Mouse (Mus musculus) thymus, postnatal 25 days (tissue): ENCODE results near the gene Slc26a6.

Experiments used
- DNase-seq: peaks from one replicate; pipeline ENCODE4 v3.0.0; 2022

Slc26a6 gene

DNA sequence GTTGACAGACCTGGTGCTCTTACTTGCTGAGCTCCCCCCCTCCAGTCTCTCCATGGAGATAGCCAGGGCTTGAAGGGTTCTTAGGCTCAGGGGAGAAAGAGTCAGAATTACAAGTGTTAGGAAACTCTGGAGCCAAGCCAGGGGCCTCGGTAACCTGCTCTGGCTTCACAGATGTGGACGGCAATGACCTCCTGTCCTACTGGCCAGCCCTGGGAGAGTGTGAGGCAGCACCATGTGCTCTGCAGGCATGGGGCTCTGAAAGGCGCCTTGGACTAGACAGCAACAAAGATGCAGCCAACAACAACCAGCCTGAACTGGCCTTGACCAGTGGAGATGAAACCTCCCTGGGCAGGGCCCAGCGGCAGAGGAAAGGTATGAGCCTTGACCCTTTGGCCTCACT is 5.7 kb upstream of the Slc26a6 start:
- DNase-seq = no peak

DNA sequence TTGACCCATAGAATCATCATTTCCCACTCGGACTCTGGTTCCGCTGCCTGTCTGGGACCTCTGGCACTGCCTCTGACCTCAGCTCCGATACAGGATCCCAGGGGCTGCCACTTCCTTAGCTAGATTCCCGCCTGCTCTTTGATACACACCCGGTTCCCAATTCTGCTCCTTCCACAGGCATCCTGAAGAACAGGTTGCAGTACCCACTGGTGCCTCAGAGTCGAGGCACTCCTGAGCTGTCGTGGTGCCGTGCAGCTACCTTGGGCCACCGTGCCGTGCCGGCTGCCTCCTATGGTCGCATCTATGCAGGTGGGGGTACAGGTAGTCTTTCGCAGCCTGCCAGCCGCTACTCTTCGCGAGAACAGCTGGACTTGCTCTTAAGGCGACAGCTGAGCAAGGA is 4.7 kb upstream of the Slc26a6 start:
- DNase-seq = no peak

DNA sequence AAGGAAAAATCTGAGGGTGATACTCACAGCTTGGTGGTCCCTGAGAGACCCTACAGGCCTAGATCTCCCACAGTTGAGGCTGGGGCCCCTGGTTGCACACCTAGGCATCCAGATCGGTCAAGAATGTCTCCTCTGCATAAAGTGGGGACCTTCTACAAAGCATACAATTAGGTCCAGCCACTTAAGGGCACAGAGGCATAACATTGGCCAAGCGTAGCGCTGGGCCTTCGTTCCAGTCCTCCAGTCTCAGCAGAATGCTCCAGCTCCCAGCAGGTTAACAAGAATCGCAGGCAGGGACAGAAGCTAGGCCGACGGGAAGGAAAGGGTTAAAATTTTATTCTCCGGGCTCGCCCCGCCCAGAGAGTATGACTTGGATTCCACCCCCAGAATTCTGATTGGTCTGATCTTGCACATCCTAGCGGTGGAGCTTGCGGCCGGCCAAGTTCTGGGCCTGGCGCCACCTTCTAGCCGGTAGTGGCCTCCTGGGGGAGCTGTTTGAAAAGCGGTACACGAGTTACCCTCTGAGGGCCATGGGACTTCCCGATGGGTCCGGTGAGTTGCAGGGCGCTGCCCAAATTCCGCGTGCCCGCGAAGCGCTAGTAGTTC is 655 bp downstream of the Slc26a6 start:
- DNase-seq = peak; percentile 89

DNA sequence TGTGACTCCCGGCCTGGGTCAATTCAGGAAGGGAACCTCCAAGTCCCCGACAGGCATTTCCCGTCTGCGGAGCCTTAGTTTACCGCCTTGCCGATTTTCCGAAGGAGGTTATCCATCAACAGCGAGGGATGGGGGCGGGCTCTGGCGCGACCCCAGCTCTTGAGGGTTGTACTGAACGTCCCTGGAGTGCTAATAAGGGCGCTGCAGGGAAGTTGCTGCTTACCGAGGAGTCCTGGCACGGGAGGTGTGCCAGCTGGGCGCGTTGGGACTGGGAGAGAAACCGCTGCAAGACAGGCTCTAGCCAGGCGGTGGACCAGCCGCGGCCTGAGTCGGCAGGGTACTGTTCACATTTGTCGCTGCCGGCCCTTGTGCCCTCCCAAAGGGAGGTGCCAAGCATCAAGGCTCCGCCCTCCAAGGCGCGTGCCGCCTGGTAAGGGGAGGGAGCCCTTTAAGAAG is 1.2 kb downstream of the Slc26a6 start:
- peak; percentile 85 for DNase-seq

DNA sequence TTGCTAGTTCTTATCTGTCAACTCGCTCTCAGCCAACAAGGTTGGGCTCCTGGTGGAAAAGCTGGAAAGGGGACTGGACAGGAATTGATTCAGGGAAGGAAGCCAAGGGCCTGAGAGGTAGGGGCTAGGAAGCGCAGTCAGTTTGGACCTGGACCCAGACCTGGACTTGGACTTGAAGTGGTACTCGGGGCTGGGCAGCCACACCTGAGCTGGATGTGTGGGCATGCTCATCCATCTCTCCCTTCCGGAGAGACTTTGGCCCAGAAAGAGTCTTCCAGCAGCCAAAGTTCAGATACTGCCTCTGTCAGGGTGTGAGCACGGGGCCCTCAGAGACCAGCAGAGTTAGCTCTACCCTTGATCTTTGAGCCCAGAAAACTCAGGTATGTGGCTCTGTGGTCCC is 2.3 kb downstream of the Slc26a6 start:
- no peak for DNase-seq

DNA sequence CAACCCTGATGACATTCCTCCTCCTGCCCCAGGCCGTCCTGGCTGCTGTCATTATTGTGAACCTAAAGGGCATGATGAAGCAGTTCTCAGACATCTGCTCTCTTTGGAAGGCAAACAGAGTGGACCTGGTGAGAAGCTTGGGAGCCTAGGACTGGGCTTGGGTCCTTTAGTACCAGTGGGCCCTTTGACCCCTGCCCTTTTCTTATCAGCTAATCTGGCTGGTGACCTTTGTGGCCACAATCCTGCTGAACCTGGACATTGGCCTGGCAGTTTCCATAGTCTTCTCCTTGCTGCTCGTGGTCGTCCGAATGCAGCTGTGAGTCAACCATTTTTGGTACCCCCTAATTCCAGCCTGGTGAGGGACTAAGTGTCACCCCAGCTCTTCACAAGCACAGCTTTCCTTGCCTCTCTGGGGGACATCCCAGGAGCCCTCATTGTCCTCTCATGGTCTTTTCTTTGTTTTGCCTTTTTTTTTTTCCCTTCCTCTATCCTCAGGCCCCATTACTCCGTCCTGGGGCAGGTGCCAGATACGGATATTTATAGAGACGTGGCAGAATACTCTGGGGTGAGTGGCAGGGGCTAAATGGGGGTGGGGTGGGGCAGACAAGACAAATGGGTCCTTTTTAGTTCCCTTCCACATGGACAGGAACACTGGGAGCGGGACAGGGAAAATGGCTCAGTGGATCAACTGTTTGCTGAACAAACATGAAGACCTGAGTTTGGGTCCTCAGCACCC is 5.9 kb downstream of the Slc26a6 start:
- no peak for DNase-seq

DNA sequence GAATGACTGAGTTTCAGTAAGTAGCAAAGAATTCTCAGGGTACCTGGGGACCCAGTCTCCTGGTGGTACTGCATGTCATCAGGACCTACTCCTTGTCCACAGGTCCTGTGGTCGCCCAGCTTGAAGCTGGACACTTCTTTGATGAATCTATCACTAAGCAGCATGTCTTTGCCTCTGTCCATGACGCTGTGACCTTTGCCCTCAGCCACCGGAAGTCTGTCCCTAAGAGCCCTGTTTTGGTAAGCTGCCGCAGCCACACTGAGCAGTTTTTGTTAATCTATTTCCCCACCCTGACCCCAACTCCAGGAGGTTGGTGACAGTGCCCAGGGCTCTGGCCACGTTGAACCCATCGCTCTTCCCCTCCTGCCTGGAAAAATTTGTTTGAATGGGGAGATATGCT is 59.2 kb downstream of the Slc26a6 start:
- no peak for DNase-seq

DNA sequence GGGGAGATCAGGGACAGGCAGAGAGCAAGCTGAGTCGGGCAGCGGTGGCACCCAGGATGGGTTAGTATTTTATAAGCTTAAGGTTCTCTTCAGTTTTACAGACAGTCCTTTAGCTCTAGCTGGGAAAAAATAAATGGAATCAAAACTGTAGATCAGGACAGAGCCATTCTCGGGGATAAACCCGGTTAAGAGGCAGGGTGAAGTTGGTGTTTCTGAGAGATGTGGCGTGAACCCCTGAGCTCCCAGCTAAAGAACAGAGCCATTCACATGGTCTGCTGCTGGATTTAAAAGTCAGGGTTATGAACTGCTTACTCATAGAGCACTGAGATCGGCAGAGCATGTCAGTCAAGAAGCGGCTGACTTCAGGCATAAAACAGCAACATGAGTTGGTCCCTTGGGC is 60.1 kb downstream of the Slc26a6 start:
- no peak for DNase-seq

DNA sequence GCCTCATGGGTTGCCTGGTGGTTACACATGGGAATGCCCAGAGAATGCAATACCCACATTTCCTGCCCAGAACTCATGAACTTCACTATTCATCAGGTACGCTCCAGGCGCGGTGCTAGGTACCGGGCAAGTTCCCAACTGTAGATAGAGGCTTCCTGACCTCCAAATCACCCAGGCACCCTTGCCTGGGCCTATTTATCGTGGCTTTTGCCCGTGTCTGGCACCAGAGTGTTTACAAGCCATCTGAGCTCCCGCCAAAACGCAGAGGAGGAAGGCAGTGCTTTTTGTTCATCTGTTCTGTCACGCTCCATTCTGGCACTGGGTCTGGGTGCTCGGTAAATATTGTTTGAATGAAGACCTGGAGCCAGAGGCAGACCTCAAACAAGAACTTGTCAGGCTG is 60.5 kb downstream of the Slc26a6 start:
- DNase-seq = no peak

DNA sequence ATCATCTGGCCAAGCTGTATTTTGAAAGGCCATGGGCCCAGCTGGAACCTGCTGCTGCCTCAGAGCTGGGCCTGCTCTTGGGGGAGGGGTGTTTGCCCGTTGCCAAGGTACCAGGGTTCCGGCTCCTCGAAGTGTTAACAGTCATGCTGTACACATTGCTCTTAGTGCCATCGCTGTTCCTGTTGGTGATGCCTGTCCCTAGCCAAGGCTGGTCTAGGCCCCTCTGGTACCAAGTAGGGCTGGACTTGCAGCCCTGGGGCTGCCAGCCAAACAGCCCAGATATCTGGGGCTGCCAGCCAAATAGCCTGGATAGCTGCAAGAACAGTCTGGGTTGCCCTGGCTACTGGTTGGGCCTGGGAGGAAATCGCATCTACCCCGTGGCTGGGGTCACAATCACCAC is 61.4 kb downstream of the Slc26a6 start, which contains the start of gene Tmem89:
Tmem89 (plus strand) TSS at position 129 of the 400 bp plus-strand sequence.
- DNase-seq = no peak

DNA sequence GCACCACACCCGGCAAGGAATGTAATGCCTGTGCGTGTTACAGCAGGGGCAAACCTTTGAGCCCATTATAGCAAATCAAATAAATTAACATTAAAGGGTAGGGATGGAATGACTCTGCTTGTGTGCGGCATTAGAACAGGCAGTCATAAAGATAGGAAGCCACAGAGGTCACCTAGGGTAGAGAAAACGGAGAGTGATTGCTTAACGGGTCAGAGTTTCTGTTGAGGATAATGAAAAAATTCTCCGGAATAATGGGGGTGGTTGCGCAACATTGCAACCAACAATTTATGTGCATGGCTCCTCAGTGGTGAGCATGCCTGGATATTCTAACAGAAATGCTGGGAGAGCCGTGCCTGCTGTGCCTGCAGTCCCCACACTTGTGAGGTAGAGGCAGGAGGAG is 72.8 kb downstream of the Slc26a6 start:
- no peak for DNase-seq

DNA sequence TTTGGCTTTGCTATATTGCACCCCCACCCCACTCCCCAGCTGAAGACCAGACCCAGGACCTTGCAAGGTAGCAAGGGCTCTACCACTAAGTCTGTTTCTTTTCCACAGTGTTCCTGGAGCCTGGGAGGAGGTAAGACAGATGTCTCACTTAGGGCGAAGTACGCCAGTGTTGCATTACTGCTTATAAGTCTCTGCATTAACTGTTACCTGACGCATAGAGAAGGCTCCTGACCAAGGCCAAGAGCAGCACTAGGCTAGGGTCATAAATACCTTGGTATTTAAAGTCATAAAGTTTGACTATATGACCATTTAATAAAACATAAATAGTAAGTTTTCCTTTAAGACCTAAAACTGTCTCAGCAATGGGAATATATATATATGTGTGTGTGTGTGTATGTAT is 75.3 kb downstream of the Slc26a6 start:
- no peak for DNase-seq

DNA sequence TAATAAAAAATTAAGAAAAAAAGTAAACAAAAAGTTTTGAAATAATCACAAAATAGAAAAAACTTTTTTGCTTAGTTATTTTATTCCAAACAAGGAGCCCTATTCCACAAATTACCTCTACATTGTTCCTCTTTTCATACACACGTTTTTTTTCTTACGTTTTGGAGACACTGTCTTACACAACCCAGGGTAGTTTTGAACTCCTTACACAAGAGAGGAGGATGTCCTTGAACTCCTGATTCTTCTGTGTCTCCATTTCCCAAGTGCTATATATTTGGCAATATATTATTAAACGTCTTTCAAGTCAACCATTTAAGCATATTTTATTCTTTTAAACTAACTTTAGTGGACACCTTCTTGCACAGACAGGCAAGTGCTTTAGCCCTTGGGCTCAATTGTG is 82.9 kb downstream of the Slc26a6 start:
- no peak for DNase-seq

DNA sequence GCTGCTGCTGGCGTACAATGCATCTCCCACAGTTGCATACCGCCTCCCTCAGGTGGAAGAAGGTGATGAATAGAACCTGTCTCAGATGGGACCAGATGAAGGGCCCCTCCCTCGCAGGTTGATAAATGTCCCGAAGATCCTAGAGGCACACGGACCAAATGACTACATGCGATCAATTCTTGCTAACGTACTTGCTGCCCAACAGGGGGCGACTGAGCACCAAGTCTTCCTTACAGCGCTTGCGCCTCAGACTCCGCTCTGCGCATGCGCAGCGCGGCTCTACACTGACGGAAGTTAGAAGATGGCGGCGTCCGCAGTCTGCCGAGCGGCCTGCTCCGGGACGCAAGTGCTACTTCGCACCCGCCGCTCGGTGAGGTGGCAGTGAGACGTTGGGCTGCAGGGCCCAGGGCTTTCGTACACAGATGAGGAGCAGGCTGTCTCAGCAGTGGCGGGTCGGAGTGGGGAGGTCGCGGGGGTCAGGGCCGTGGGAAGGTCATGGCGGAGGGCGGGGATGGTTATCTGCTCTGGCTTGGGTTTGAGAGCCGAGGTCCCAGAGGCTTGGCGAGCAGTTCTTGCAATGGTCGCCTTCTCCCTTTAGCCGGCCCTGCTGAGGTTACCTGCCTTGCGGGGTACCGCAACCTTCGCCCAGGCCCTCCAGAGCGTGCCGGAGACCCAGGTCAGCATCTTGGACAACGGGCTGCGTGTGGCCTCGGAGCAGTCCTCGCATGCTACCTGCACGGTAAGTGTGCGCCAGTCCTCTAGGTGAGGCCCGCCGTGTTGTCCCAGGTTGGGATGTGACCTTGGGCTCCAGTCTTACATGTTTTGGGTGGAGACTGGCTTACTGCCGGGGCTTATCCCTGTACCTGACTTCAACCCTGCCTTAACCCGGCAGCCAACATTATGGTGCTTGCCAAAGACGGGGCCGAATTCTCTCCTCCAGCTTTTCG is 83.6 kb downstream of the Slc26a6 start, which contains the start of gene Uqcrc1:
Uqcrc1 (plus strand) TSS at position 216 of the 947 bp plus-strand sequence.
- DNase-seq = peak; percentile 93

DNA sequence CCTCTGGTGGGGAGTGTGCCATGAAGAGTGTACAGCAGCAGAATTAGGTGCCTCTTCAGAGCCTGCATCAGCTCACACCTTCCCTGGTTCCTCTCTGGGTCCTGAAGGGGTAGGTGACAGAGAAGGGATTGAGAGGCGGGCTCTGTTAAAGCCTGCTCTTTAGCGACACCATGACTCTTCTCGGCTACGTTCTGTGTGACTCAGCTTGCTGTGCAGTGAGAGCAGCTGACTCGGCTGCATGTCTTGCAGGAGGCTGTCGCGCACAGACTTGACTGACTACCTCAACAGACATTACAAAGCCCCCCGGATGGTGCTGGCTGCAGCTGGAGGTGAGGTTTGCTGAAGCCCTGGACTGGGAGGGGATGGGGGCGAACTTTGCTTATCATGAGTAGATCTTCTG is 92.0 kb downstream of the Slc26a6 start:
- no peak for DNase-seq

DNA sequence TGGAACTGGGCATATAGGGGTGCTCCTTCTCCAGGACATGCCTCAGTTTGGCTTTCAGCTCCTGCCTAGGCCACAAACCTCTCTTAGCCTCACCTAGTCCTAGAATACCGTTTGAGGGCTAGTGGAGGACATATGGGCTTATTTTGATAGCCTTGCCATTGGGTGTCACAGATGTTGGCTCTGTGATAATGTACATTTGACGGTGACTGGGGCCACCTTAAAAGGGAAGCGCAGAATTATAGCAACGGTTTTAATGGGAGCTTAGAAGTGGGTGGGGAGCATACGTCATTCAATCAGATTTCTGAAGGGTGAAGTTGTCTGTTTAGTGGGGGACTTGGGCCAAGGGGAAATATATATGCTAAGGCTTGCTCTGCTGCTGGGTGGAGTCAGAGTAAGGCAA is 92.5 kb downstream of the Slc26a6 start:
- DNase-seq = no peak

DNA sequence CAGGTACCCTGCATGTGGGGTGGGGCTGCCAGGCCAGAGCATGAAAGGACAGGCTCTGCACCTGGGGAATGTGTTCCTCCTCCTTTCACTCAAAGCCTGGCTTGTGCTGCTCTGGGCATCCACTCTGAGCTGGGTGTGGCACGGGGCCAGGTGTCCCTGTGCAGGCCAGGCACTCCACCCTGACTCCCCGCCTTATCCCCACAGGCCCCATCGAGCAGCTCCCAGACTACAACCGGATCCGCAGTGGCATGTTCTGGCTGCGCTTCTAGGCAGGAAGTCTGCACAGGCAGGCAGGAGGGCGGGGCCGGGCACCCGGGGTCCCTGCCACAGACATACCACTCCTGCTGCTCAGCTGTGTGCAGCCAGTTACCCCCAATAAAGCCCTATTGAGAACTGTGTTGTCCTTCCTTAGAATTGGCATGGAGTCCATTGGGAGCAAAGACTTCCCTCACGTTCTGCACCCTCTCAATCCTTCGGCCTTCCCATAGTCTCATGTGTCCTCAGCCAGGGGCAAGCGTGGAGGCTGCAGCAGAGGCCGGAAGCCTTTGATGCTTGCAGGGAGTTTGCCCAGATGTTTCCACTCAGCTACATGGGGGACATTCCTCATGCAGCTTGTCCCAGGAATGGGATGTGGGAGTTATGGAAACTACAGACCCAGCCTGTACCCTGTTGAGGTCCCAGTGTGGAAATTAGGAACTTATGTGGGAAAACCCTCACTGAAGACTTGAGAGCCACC is 96.3 kb downstream of the Slc26a6 start:
- no peak for DNase-seq

DNA sequence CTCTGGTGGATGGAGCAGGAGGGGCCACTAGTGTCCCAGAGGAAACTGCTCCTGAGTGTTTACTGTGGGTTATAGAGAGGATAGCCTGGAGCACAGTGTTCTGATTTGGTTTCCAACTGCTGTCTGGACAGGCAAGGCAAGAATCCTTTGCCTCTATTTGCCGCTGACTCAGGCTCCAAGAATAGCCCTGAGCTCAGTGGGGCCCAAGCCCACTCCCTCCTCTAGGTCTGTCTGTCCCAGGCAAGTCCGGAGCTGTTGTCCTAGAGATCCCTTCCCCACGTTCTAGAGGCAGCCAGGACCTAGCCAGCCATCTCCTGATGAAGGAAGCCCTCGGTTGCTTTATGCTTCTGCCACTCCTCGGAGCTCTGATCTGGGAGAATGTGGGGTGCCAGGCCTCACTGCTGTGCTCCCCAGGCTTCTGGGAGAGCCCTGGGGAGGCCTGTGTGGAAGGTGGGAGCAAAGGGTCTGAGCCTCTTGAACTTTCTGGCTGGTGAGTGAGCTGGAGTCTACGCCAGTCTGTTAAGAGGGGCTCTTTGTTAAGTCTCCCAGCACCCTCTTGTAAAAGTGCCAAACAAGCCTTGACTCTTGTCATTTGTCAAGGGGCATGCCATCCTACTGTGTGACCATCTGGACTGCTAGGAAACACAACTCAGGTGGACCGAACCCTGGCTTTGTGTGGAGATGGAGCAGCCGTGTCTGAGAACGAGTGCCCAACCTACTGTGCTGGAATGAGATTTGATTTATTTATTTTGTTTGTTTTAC is 97.1 kb downstream of the Slc26a6 start:
- no peak for DNase-seq

DNA sequence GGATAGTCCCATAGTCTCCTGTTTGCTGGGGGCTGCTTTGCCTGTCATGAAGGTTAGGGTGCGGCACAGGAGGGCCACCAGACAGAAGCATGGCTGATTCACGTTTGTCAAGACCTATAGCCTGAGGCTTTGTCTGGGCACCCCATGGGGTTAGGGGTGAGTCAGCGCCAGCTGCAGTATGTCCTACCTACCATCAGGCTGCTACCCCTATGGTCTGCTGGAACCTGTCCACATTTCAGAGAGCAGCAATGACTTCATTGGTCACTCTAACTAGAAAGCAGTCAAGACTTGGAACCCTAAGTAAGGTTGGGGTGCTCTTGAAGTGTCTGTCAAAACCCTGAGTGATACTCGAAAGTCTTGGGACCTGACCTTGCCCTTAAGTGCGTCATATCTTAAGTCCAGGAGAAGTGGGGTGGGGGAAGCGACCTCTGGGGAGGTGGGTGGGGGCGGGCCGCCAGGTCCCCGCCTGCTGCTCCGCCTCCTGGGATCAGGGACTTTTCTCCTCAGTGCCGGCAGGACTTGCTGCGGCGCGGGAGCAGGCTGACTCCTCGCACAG is 100.1 kb downstream of the Slc26a6 start, which contains the start of gene Col7a1:
Col7a1 (plus strand) TSS at position 506 of the 556 bp plus-strand sequence.
- no peak for DNase-seq

DNA sequence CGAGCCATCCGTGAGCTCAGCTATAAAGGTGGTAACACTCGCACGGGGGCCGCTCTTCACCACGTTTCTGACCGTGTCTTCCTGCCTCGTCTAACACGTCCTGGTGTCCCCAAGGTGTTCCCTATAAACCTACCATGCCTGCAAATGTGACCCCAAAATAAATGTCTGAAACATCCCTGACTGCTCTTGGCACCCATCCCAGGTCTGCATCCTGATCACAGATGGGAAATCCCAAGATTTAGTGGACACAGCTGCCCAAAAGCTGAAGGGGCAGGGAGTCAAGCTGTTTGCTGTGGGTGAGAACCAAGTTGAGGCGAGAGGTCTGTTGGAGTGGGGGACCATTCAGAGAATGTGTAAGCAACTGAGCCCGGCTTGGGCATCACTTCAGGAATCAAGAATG is 102.2 kb downstream of the Slc26a6 start:
- DNase-seq = no peak

DNA sequence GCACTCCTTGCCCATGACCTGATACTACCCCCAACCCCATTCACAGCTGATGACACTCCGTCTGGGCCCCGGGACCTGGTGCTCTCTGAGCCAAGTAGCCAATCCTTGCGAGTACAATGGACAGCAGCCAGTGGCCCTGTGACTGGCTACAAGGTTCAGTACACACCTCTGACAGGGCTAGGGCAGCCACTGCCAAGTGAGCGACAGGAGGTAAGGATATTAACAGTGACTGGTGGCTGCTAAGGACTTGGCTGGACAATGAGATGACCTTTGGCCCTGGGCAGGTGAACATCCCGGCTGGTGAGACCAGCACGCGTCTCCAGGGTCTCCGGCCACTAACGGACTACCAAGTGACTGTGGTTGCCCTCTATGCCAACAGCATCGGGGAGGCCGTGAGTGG is 102.8 kb downstream of the Slc26a6 start:
- no peak for DNase-seq
